Mouse (Mus musculus) stomach, postnatal 0 days (tissue): ENCODE data around the gene Tmf1. TPM values are rescaled to one million over a fixed set of nuclear protein-coding genes. Genes with fewer than 3 reads are reported as not detected.
A peak's percentile ranks its signal among the peaks of the same experiment; 100 is the strongest.

Experiments
- ATAC-seq: fragments of 200-750 bp; cut with Nextera tagmentation; 2 replicates; pipeline ENCODE4 v1.8.0; 2017; ENCODE audit not compliant: low FRiP score, low TSS enrichment
- DNase-seq: peaks from one replicate; pipeline ENCODE4 v3.0.0-alpha.2; 2016; ENCODE audit warnings: low spot score
- H3K27ac ChIP-seq: fragments of 300-500 bp; sonication (generic); replicated peaks from 2 replicates; pipeline ENCODE4 v1.5.1; 2014; ENCODE audit warnings: mild to moderate bottlenecking, control low read depth
- H3K27me3 ChIP-seq: fragments of 300-500 bp; sonication (generic); 2 replicates; pipeline ENCODE4 v1.6.1; 2014; ENCODE audit warnings: low read length; ENCODE audit not compliant: control insufficient read depth, insufficient read depth
- H3K36me3 ChIP-seq: fragments of 300-500 bp; sonication (generic); 2 replicates; pipeline ENCODE4 v1.6.1; 2014; ENCODE audit warnings: low read length, mixed read lengths; ENCODE audit not compliant: control insufficient read depth, insufficient read depth
- H3K4me1 ChIP-seq: fragments of 300-500 bp; sonication (generic); replicated peaks from 2 replicates; pipeline ENCODE4 v1.6.1; 2014; ENCODE audit warnings: antibody characterized with exemption; ENCODE audit not compliant: control insufficient read depth, insufficient read depth
- H3K4me2 ChIP-seq: fragments of 300-500 bp; sonication (generic); replicated peaks from 2 replicates; pipeline ENCODE4 v1.6.1; 2014; ENCODE audit warnings: low read depth, mild to moderate bottlenecking, control low read depth, moderate library complexity
- H3K4me3 ChIP-seq: fragments of 300-500 bp; sonication (generic); 2 replicates; pipeline ENCODE4 v1.5.1; 2014; ENCODE audit warnings: low read depth, low read length, control low read depth
- H3K9ac ChIP-seq: fragments of 300-500 bp; sonication (generic); 2 replicates; pipeline ENCODE4 v1.6.1; 2014; ENCODE audit warnings: mild to moderate bottlenecking, low read length, control low read depth, mixed read lengths
- H3K9me3 ChIP-seq: fragments of 300-500 bp; sonication (generic); 2 replicates; pipeline ENCODE4 v1.6.1; 2016; ENCODE audit warnings: low read length; ENCODE audit not compliant: control insufficient read depth
- CTCF ChIP-seq: IDR thresholded peaks from 2 replicates; pipeline ENCODE4 v1.5.1; 2016; ENCODE audit warnings: antibody characterized with exemption, low read depth, mild to moderate bottlenecking, moderate library complexity
- EP300 ChIP-seq: optimal IDR thresholded peaks from 2 replicates; pipeline ENCODE3; 2016; ENCODE audit warnings: antibody characterized with exemption
- WGBS: fragments of 180-500 bp; shearing (Covaris S2); extraction: QIAGEN DNeasy Blood & Tissue Kit; methylation state at CpG from one replicate; pipeline ENCODE4 v1.1.7; 2014; 5-methylcytosine and 5-hydroxymethylcytosine counted together
- polyA plus RNA-seq: library from polyadenylated mRNA; unstranded; fragments of >200 nt; fragmentation: Nextera tagmentation; extraction: Ambion mirVana; gene quantifications from 2 replicates; pipeline ENCODE4 v1.2.1, GENCODE M21; 2015

Tmf1 gene
- polyA plus RNA-seq, 1 experiment from 2014 or later = 34.3 TPM

- no peaks in the 10 kb centered on the region; the same call in 1 of the 2 replicates for H3K36me3 ChIP-seq
- no peak overlapping the region for H3K9ac ChIP-seq
- H3K27ac ChIP-seq = no peak overlapping the region
- TF ChIP-seq CTCF (no peak), EP300 (no peak)
- DNase-seq = no peak
- H3K9me3 ChIP-seq = no peaks in the 10 kb centered on the region
- no peak overlapping the region for H3K4me3 ChIP-seq
- ATAC-seq = no peak
- WGBS = 26% methylated on average over 4 of the region's 4 CpGs
- no peak overlapping the region for H3K4me2 ChIP-seq
- no peaks in the 10 kb centered on the region for H3K27me3 ChIP-seq
- no peaks in the 10 kb centered on the region for H3K4me1 ChIP-seq
Measured at GRCm38 (mm10) chr6:97131808-97132207, 47.1 kb downstream of the Tmf1 start.

DNA sequence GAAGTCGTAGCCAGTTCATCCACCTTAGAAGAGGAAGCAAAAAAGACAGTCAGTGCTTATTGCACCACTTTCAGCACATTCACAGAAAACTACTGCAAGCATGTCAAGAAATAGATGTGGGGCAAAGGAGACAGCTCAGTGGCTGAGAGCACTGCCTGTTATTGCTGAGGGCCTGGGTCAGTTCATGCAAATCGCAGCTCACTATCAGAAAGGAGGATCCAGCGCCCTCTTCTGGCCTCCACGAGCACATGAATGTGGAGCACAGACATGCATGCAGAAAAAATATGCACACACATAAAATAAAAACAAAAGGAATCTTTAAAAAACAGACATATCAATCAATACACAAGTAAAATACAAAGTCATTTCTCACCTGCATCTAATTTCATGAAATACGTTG is 47.9 kb downstream of the Tmf1 start:
- H3K4me3 ChIP-seq = no peak overlapping the region
- no peaks in the 10 kb centered on the region for H3K27me3 ChIP-seq
- no peak overlapping the region for H3K9ac ChIP-seq
- no peak overlapping the region for H3K4me2 ChIP-seq
- no peak for ATAC-seq
- no peaks in the 10 kb centered on the region for H3K4me1 ChIP-seq
- WGBS = 76% methylated on average over 5 of the region's 5 CpGs
- H3K27ac ChIP-seq = no peak overlapping the region
- no peak for DNase-seq
- TF ChIP-seq EP300 = no peak
- TF ChIP-seq CTCF = peak; percentile 38
- no peaks in the 10 kb centered on the region for H3K9me3 ChIP-seq
- H3K36me3 ChIP-seq = no peaks in the 10 kb centered on the region; the same call in 1 of the 2 replicates

DNA sequence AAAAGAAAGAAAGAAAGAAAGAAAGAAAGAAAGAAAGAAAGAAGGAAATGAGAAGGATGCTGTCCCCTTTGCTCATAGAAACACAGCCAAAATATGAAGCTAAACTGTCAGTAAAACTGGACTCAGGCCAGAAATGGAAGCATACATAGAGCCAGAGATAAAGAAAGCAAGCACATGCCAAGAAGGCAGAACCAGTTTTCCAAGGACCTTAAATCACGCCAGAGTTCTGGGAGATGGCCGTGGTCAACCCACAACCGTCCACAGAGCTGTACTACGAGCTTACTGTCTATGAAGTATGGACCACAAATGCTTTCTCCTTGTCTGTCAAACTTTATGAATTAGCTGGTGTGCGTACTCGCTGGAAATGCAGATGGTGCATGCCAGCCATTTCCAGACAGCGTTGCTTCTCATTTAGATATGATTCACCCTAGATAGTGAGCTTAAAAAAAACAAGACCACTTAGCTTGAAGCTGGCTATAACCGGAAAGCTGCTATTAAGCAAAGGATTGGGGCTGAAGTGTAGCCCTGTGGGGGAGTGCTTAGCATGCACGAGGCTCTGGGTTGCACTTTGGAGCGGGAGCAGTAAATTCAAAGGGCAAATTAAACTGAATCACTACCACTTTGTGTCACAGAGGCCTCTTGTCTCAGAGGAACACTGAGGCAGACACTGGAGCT is 54.4 kb downstream of the Tmf1 start:
- no peaks in the 10 kb centered on the region for H3K9me3 ChIP-seq
- no peak overlapping the region for H3K27ac ChIP-seq
- peak; percentile 61; the same call in 1 of the 2 replicates for ATAC-seq
- no peaks in the 10 kb centered on the region for H3K36me3 ChIP-seq
- no peaks in the 10 kb centered on the region for H3K27me3 ChIP-seq
- DNase-seq = peak; percentile 38
- H3K4me2 ChIP-seq = no peak overlapping the region
- no peaks in the 10 kb centered on the region for H3K4me1 ChIP-seq
- no peak for TF ChIP-seq CTCF
- TF ChIP-seq EP300 = no peak
- no peak overlapping the region for H3K4me3 ChIP-seq
- no peak overlapping the region for H3K9ac ChIP-seq
- 50% methylated on average over 10 of the region's 10 CpGs for WGBS

DNA sequence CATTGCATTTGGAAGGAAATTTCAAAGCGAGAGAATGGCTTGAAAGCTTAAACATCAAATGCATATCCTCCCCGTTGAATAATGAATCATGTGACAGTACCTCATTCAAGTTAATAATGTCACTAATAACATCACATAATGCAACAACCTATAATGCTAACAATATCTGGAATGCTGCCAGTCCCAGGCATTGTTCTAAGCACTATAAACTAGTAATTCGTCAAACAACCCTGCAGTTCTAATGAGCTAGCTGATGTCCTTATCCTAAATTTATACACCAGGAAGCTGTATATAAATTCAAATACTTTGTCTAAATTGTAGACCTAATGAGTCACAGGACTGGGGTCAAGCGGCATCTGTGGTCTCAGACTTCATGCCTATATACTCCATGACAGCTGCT is 58.0 kb downstream of the Tmf1 start:
- H3K9ac ChIP-seq = no peak overlapping the region
- WGBS = 74% methylated on average over 4 of the region's 4 CpGs
- DNase-seq = no peak
- H3K9me3 ChIP-seq = no peaks in the 10 kb centered on the region
- no peak for ATAC-seq
- no peak overlapping the region for H3K4me3 ChIP-seq
- 0 out of 2 replicates have a peak, but pooled peaks cover under 1% of the 10 kb centered on the region for H3K36me3 ChIP-seq
- no peaks in the 10 kb centered on the region for H3K27me3 ChIP-seq
- TF ChIP-seq EP300 = no peak
- no peak overlapping the region for H3K27ac ChIP-seq
- no peak overlapping the region for H3K4me2 ChIP-seq
- no peaks in the 10 kb centered on the region for H3K4me1 ChIP-seq

DNA sequence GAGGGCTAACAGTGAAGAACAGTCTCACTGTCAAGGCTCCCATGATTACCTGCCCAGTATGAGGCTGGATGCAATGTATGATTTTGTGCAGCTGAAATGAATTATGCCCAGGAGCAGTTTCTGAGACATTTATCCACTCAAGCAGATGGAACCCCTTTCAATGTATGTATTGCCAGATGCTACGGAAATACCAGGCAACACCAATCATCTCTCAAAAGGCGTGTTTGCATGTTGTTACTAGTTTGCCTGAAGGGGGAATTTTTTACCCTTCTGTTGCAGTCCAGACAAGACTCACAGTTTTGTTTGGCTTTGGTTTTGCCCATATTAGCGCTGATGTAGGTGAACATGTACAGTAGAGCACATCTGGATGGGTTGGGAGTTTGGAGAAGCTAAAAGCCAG is 60.6 kb downstream of the Tmf1 start:
- no peaks in the 10 kb centered on the region for H3K27me3 ChIP-seq
- H3K27ac ChIP-seq = no peak overlapping the region
- no peak overlapping the region for H3K9ac ChIP-seq
- DNase-seq = no peak
- TF ChIP-seq CTCF (no peak), EP300 (no peak)
- H3K4me3 ChIP-seq = no peak overlapping the region
- peaks cover 3% of the 10 kb centered on the region; the same call in 1 of the 2 replicates for H3K36me3 ChIP-seq
- no peak for ATAC-seq
- WGBS = 71% methylated on average over 3 of the region's 3 CpGs
- no peaks in the 10 kb centered on the region for H3K9me3 ChIP-seq
- H3K4me2 ChIP-seq = no peak overlapping the region
- no peaks in the 10 kb centered on the region for H3K4me1 ChIP-seq

DNA sequence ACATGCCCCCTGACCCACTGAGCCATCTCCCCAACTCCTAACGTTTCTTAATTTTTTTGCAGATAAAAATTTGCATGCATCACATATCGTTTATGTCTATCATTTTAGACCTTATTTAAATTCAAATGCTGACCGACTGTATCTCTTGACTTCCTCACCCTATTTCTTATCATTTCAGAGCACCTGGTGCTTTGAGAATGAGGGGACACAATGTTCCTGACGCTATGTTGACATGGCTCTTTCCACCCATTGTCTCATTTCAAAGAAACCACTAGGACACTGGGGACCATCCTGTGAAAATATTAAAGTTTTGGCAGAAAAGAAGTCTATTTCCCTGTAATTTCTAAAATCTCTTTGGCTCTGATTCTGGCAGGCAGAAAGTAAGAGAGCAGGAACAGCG is 62.0 kb downstream of the Tmf1 start:
- Histone ChIP-seq H3K4me1 (no peaks in the 10 kb centered on the region), H3K4me3 (no peak overlapping the region), H3K27ac (no peak overlapping the region), H3K4me2 (no peak overlapping the region), H3K27me3 (no peaks in the 10 kb centered on the region), H3K9me3 (no peaks in the 10 kb centered on the region), H3K9ac (no peak overlapping the region), H3K36me3 (peaks cover 3% of the 10 kb centered on the region; the same call in 1 of the 2 replicates)
- no peak for TF ChIP-seq EP300
- TF ChIP-seq CTCF = no peak
- DNase-seq (no peak), ATAC-seq (no peak)
- 81% methylated on average over 5 of the region's 5 CpGs for WGBS
